Mouse (Mus musculus) bone marrow macrophage, adult 2 months (primary cell): ENCODE measurements at regions not wholly inside any gene's neighbourhood (a gene's known extent, or its start where the extent isn't known, plus 50 kb on each side); places are given as distances from the start of the nearest gene placed in this dataset.

Experiments
- CTCF ChIP-seq: IDR thresholded peaks from 2 replicates; pipeline ENCODE4 v1.5.1; 2012; ENCODE audit warnings: low read depth, mild to moderate bottlenecking, low read length, moderate library complexity
- POLR2A ChIP-seq: IDR thresholded peaks from 2 replicates; pipeline ENCODE4 v1.6.1; 2012; ENCODE audit warnings: mild to moderate bottlenecking, low read depth, low read length, borderline replicate concordance

- no peak for TF ChIP-seq POLR2A
- TF ChIP-seq CTCF = no peak
These were observed 172.9 kb upstream of the Pmfbp1 start for GRCm38 (mm10) chr8:109320955-109321354.
